Mouse (Mus musculus) c-Kit-positive CD71-positive TER-119-positive erythroid progenitor cells, embryonic 14.5 days (primary cell): ENCODE measurements around the gene Rnf224.

Experiments used
- DNase-seq: peaks from one replicate; pipeline ENCODE4 v3.0.0-alpha.2; 2013; ENCODE audit warnings: low spot score

Gene Rnf224

GRCm38 (mm10) chr2:25195211-25196156 is 41.1 kb downstream of the Rnf224 start:
- peak; percentile 54 for DNase-seq

DNA sequence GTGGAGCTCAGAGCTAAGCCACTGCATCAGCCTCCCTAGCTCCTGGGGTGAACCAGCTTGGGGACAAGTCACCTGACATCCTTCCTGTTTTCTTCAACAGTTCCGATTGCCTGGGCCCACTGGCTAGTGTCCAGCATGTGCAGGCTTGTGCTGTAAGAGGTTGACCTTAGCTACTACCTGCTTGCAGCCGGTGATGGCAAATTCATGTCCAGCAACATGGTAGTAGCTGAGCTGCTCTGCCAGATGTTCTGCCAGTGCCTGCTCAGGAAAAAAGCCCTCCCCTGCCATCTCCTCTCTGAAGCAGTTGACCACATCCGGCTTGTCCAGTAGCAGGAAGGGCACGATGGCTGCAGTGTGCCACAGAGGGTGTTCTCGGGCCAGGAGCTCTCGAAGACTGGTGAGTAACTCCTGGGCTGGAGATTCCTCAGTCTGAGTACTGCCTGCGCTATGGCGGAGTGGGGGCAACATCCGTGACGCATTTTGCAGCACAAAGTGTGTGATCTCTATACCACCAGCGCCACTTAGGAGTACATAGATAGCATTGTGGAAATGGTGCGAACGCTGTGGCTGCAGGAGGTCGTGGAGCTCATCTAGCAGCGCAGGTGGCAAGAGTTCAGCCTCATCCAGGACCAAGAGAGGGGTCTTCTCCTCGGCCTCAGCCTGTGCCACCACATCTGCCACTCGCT is 42.0 kb downstream of the Rnf224 start:
- no peak for DNase-seq

DNA sequence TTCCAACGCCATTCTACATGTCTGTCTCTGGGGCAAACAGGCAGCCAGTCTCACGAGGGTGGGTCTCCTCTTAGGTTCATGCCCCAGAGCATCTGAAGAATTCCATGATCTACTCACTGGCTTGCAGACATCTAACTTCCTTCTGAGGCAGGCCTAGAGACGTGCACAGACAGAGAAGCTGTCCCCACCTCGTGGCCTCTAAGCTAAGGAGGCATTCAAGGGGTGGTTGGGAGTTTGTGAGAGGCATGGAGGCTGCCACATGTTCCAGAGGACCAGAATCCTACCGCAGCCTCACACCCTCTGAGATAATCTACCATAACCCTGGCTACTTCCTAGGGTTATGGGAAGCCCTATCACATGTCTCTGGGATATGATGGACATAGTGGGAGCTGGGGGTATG is 42.6 kb downstream of the Rnf224 start:
- DNase-seq: no peak

DNA sequence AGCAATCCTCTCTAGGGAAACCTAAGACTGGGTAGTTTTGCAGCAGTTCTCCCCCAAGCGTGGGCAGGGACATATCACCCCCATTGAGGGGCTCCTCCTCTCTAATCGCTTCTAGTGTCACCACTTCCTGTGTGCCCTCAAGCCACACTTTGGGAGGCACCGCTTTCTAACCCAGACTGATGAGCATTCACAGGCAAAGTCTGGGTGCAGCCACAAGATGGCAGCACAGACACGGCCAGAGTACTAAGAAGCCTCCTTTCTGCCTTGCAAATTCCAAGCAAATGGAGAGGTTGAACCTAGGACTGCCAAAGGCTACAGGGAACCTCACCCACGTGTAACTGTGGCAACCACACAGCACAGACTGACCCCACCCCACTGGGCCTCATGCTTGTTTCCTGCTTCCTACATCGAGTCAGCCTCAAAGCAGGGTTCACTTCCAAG is 43.2 kb downstream of the Rnf224 start:
- peak; percentile 84 for DNase-seq

DNA sequence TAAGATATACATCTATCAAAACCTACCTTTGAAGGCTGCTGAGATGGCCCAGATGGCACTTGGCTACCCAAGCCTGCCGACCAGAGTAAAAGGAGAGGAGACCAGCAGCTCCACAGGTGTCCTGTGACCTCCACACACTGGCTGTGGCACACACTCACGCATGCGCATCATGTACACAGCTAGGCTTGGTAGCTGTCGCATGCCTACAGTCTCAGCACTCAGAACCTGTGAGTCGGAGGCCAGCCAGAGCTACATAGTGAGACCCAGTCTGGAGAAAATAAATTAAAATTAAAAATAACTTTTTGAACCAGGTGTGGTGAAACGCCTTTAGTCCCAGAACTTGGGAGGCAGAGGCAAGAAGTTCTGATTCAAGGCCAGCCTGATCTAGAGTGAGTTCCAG is 48.7 kb downstream of the Rnf224 start:
- DNase-seq: no peak

- no peak for DNase-seq
These were observed 50.0 kb downstream of the Rnf224 start for GRCm38 (mm10) chr2:25186575-25186930.

- no peak for DNase-seq
These were observed 50.7 kb downstream of the Rnf224 start for GRCm38 (mm10) chr2:25185625-25186574.

DNA sequence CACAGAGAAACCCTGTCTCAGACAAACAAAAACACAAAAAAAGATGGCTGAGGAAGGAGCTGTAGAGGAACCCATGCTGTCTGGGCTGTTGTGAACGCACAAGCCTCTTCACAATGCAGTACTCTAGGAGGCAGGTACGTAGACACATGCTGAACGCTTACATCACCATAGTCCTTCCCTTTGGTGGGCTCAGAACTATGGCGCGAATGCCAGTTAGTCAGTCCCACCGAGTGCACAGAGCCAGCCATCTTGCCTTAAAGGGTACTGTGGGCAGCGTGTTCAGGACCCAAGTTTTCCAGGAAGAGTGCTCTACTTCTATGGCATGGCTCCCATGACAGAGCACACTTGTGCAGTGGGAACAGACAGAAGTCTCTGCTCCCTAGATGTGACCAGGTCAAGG is 52.1 kb downstream of the Rnf224 start:
- DNase-seq: no peak
